Mouse (Mus musculus) testis, adult 2 months (tissue): Measurements from ENCODE around the gene Prlr. TPM values are rescaled to one million over a fixed set of nuclear protein-coding genes. Genes with fewer than 3 reads are reported as not detected.

Source experiments
- H3K27ac ChIP-seq: fragments of 200-500 bp; 2 replicates; pipeline ENCODE4 v1.5.1; 2012; ENCODE audit warnings: low read depth, low read length; ENCODE audit not compliant: control insufficient read depth, insufficient read depth
- H3K27me3 ChIP-seq: fragments of 200-500 bp; 2 replicates; pipeline ENCODE4 v1.6.1; 2012; ENCODE audit warnings: mild to moderate bottlenecking, low read length, moderate library complexity; ENCODE audit not compliant: control insufficient read depth, insufficient read depth
- H3K36me3 ChIP-seq: fragments of 200-500 bp; 2 replicates; pipeline ENCODE4 v1.6.1; 2012; ENCODE audit warnings: mild to moderate bottlenecking, low read length; ENCODE audit not compliant: control insufficient read depth, insufficient read depth
- H3K4me1 ChIP-seq: fragments of 200-500 bp; 2 replicates; pipeline ENCODE4 v1.6.1; 2012; ENCODE audit warnings: low read length; ENCODE audit not compliant: control insufficient read depth, insufficient read depth
- H3K4me3 ChIP-seq: fragments of 200-500 bp; 2 replicates; pipeline ENCODE4 v1.5.1; 2012; ENCODE audit warnings: low read depth, mild to moderate bottlenecking, low read length, moderate library complexity, mixed read lengths; ENCODE audit not compliant: control insufficient read depth
- CTCF ChIP-seq: fragments of 200-500 bp; IDR thresholded peaks from 2 replicates; pipeline ENCODE4 v1.5.1; 2012; ENCODE audit warnings: low read depth, mild to moderate bottlenecking, inconsistent platforms, low read length, moderate library complexity; ENCODE audit not compliant: control insufficient read depth, insufficient read depth, insufficient replicate concordance
- POLR2A ChIP-seq: fragments of 200-500 bp; IDR thresholded peaks from 2 replicates; pipeline ENCODE4 v1.6.1; 2012; ENCODE audit warnings: low read depth, mild to moderate bottlenecking, inconsistent platforms, low read length, moderate library complexity; ENCODE audit not compliant: control insufficient read depth
- polyA plus RNA-seq: library from polyadenylated mRNA; depleted of rRNA; stranded (reverse); fragments of >200 nt; gene quantifications from 2 replicates; pipeline ENCODE4 v1.2.3, GENCODE M21; 2012

Gene Prlr
- polyA plus RNA-seq, 1 experiment: 4.2 TPM

- no peaks in the 10 kb centered on the region for H3K36me3 ChIP-seq
- H3K27me3 ChIP-seq: no peaks in the 10 kb centered on the region
- H3K4me1 ChIP-seq: peaks cover 8% of the 10 kb centered on the region; the same call in 1 of the 2 replicates
- TF ChIP-seq CTCF: no peak
- no peak for TF ChIP-seq POLR2A
- H3K4me3 ChIP-seq: peak overlapping the region; percentile 73
- H3K27ac ChIP-seq: peak overlapping the region; percentile 65; the same call in 1 of the 2 replicates
These were observed 587 bp downstream of the Prlr start for GRCm38 (mm10) chr15:10177519-10178130.

GRCm38 (mm10) chr15:10178131-10178566 is 1.1 kb downstream of the Prlr start:
- H3K27ac ChIP-seq: peak overlapping the region; percentile 65; the same call in 1 of the 2 replicates
- no peaks in the 10 kb centered on the region for H3K36me3 ChIP-seq
- peaks cover 8% of the 10 kb centered on the region; the same call in 1 of the 2 replicates for H3K4me1 ChIP-seq
- no peak for TF ChIP-seq CTCF
- TF ChIP-seq POLR2A: no peak
- peak overlapping the region; percentile 73 for H3K4me3 ChIP-seq
- H3K27me3 ChIP-seq: no peaks in the 10 kb centered on the region

GRCm38 (mm10) chr15:10180694-10181093 is 3.7 kb downstream of the Prlr start:
- Histone ChIP-seq H3K27ac (no peak overlapping the region), H3K27me3 (no peaks in the 10 kb centered on the region), H3K4me1 (peaks cover 8% of the 10 kb centered on the region; the same call in 1 of the 2 replicates), H3K4me3 (no peak overlapping the region), H3K36me3 (no peaks in the 10 kb centered on the region)
- TF ChIP-seq POLR2A (no peak), CTCF (no peak)

GRCm38 (mm10) chr15:10192101-10192630 is 15.1 kb downstream of the Prlr start:
- Histone ChIP-seq H3K36me3 (no peaks in the 10 kb centered on the region), H3K27me3 (no peaks in the 10 kb centered on the region), H3K4me3 (no peak overlapping the region), H3K27ac (0 out of 2 replicates have a peak overlapping the region, but pooled peaks have one; percentile 3), H3K4me1 (no peaks in the 10 kb centered on the region)
- TF ChIP-seq CTCF (no peak), POLR2A (no peak)

- H3K4me1 ChIP-seq: no peaks in the 10 kb centered on the region
- no peak overlapping the region for H3K4me3 ChIP-seq
- H3K27ac ChIP-seq: no peak overlapping the region
- no peaks in the 10 kb centered on the region for H3K27me3 ChIP-seq
- no peaks in the 10 kb centered on the region for H3K36me3 ChIP-seq
- TF ChIP-seq POLR2A (no peak), CTCF (no peak)
These were observed 24.0 kb downstream of the Prlr start for GRCm38 (mm10) chr15:10200991-10201390.

- Histone ChIP-seq H3K4me3 (no peak overlapping the region), H3K27ac (peak overlapping the region; percentile 62; the same call in 1 of the 2 replicates), H3K4me1 (no peaks in the 10 kb centered on the region), H3K36me3 (no peaks in the 10 kb centered on the region), H3K27me3 (no peaks in the 10 kb centered on the region)
- TF ChIP-seq POLR2A: no peak
- TF ChIP-seq CTCF: no peak
These were observed 25.7 kb downstream of the Prlr start for GRCm38 (mm10) chr15:10202504-10203302.

- Histone ChIP-seq H3K27ac (peak overlapping the region; percentile 83; the same call in 1 of the 2 replicates), H3K4me1 (peaks cover 2% of the 10 kb centered on the region), H3K36me3 (no peaks in the 10 kb centered on the region), H3K27me3 (no peaks in the 10 kb centered on the region), H3K4me3 (no peak overlapping the region)
- no peak for TF ChIP-seq POLR2A
- TF ChIP-seq CTCF: no peak
These were observed 33.3 kb downstream of the Prlr start for GRCm38 (mm10) chr15:10210261-10210770.
